Mouse (Mus musculus) liver, adult 2 months (tissue): Measurements from ENCODE around the gene Agpat4.

Source experiments
- CTCF ChIP-seq: fragments of 200-500 bp; IDR thresholded peaks from 2 replicates; pipeline ENCODE4 v1.5.1; 2011; ENCODE audit warnings: low read depth, low read length, control low read depth
- POLR2A ChIP-seq: fragments of 200-500 bp; IDR thresholded peaks from 2 replicates; pipeline ENCODE4 v1.6.1; 2011; ENCODE audit warnings: low read length, control low read depth; ENCODE audit not compliant: insufficient read depth; ENCODE audit errors: extremely low read depth

GRCm38 (mm10) chr17:12118131-12118530 lies 373 bp upstream of the Agpat4 start:
- no peak for TF ChIP-seq CTCF
- TF ChIP-seq POLR2A, result no peak
